Mouse (Mus musculus) bone marrow macrophage, adult 2 months (primary cell): ENCODE measurements around the gene Acvr1b. TPM values are rescaled to one million over a fixed set of nuclear protein-coding genes. Genes with fewer than 3 reads are reported as not detected.

Source experiments
- H3K27ac ChIP-seq: 2 replicates; pipeline ENCODE4 v1.5.1; 2012; ENCODE audit warnings: low read depth, low read length; ENCODE audit not compliant: insufficient read depth
- H3K4me1 ChIP-seq: 2 replicates; pipeline ENCODE4 v1.6.1; 2012; ENCODE audit warnings: low read length; ENCODE audit not compliant: control insufficient read depth, insufficient read depth
- H3K4me3 ChIP-seq: 2 replicates; pipeline ENCODE4 v1.5.1; 2012; ENCODE audit warnings: mild to moderate bottlenecking, low read length, moderate library complexity; ENCODE audit not compliant: insufficient read depth
- CTCF ChIP-seq: IDR thresholded peaks from 2 replicates; pipeline ENCODE4 v1.5.1; 2012; ENCODE audit warnings: low read depth, mild to moderate bottlenecking, low read length, moderate library complexity
- POLR2A ChIP-seq: IDR thresholded peaks from 2 replicates; pipeline ENCODE4 v1.6.1; 2012; ENCODE audit warnings: mild to moderate bottlenecking, low read depth, low read length, borderline replicate concordance
- polyA plus RNA-seq: library from polyadenylated mRNA; stranded (reverse); fragments of >200 nt; gene quantifications from 2 replicates; pipeline ENCODE4 v1.2.4, GENCODE M21; 2012; ENCODE audit not compliant: missing spikeins, insufficient read depth, insufficient read length

Gene Acvr1b
- polyA plus RNA-seq, 1 experiment, result 22.3 TPM

DNA sequence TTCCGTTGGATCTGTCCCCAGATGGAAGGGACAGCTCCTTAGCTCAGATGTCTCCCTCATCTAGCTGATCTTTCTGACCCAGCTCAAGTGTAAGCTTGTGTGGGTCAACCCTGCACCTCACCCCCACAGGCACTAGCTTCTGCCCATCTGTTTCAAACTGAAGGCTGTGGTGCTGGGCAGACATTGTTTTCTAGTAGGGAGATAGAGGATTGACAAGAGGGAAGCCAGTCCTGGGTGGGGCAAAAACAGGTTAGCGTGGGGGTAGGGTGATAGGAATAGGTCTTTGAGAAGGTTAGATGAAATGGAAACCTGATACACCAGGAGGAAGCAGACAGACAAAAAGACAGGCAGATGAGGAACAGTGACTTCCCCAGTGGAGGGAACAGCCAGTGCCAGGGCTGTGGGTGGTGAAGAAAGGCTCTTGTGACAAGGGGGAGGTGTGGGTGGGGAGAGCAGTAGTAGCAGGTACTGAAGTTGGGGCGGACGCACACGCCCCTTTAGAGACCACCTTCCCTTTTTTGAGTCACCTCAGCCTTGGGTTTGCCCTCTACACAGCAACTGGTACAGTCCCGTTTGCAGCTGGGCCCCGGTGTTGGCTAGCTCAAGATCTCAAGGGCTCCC lies 82.1 kb downstream of the Acvr1b start:
- Histone ChIP-seq H3K27ac (no peak overlapping the region), H3K4me1 (peaks cover 56% of the 10 kb centered on the region), H3K4me3 (no peak overlapping the region)
- TF ChIP-seq CTCF, result no peak
- TF ChIP-seq POLR2A, result no peak

DNA sequence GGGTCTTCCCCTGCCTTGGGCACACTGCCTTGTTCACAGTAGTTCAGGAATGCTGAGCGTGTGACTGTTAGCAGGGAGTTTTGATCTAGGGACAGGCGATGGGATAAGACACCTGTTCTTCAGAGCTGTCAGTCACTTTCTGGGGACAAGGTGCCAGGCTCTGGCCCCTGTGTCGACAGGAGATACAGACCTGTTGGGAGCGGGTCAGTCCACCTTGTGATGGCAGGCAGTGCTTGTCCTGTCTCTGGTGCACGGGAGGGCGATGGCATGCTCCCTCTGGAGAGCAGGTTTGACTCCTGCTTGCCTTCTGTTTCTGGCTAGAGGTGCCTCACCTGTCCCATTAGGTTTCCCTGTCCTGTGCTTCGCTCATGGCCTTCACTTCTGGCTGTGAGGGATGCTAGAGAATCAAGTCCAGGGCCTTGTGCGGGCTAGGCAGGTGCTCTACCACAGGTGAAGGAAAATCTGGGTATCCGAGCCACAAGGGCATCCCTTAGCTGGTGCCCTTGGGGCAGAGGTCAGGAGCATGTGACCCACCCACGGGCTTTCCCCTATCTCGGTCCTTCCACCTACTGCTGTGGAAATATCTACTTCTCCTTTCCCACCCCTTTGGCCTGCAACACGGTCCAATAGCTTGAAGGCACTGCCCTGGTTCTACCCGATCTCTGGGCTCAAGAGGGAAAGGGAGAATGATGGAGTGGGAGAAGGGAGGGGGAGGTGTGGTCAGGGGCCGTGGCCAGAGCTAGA lies 82.8 kb downstream of the Acvr1b start:
- H3K4me3 ChIP-seq, result no peak overlapping the region
- H3K4me1 ChIP-seq, result peaks cover 56% of the 10 kb centered on the region
- no peak overlapping the region for H3K27ac ChIP-seq
- TF ChIP-seq CTCF (no peak), POLR2A (no peak)

DNA sequence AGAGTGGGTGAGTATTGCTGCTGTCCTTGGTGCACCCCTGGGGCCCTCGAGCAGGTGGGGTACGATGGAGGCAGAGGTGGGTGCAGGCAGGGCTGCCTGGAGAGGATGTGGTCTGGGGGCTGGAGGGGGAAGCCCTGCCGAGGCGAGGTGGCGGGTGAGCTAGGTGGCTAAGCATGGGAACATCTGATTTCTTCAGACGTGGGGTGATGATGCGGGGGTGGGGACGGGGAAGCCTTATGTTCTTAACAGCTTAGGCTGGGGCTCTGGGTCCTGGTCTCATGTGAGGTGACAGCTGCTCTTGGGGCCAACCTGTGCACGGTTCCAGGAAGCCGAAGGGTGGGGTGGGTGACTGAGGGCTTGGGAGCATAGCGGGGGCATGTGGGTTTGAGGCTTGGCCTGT lies 84.6 kb downstream of the Acvr1b start:
- Histone ChIP-seq H3K4me1 (peaks cover 55% of the 10 kb centered on the region), H3K27ac (no peak overlapping the region), H3K4me3 (no peak overlapping the region)
- no peak for TF ChIP-seq CTCF

DNA sequence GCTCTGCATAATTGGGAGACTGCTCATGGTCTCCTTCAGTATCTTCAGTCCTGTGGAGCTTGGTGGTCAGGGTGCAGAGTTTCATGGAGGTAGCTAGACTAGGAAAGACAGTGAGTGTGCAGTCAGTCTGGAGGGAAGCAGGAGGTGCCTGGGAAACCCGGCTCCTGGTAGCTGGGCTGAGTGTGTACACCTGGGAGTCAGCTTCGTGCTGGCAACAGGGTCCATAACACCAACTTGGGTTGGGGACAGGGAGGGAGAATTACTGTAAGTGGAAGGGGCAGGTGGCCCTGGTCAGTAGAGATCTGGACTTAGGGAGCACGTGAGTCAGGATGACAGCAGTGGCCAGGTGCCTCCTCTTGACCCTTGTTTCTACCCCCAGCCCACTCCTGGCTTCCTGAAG lies 86.1 kb downstream of the Acvr1b start:
- H3K4me3 ChIP-seq, result no peak overlapping the region
- H3K27ac ChIP-seq, result no peak overlapping the region

DNA sequence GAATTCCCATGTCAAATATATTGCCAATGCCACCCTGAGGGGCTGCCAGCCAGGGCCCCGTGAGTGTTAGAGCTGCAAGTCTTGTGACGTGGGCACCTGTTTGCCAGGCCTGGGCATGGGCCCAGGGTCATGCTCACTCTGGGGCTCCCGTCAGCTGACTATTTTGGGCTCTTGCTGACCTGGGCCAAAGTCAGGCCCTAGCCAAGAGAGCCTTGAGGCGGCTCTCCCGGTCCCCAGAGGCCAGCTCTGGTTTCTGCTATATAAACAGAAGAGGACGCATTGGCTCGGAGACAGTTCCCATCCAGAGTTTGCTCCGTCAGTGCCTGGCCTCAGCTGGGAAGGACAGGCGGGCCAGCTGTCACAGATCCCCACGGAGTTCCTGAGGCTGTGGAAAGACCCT lies 86.5 kb downstream of the Acvr1b start:
- Histone ChIP-seq H3K4me3 (no peak overlapping the region), H3K27ac (no peak overlapping the region), H3K4me1 (peaks cover 55% of the 10 kb centered on the region)
- TF ChIP-seq CTCF (no peak), POLR2A (no peak)

More for the DNA sequence above, 86.1 kb downstream of the Acvr1b start:
- TF ChIP-seq POLR2A, result no peak
- TF ChIP-seq CTCF, result no peak
- peaks cover 57% of the 10 kb centered on the region for H3K4me1 ChIP-seq

DNA sequence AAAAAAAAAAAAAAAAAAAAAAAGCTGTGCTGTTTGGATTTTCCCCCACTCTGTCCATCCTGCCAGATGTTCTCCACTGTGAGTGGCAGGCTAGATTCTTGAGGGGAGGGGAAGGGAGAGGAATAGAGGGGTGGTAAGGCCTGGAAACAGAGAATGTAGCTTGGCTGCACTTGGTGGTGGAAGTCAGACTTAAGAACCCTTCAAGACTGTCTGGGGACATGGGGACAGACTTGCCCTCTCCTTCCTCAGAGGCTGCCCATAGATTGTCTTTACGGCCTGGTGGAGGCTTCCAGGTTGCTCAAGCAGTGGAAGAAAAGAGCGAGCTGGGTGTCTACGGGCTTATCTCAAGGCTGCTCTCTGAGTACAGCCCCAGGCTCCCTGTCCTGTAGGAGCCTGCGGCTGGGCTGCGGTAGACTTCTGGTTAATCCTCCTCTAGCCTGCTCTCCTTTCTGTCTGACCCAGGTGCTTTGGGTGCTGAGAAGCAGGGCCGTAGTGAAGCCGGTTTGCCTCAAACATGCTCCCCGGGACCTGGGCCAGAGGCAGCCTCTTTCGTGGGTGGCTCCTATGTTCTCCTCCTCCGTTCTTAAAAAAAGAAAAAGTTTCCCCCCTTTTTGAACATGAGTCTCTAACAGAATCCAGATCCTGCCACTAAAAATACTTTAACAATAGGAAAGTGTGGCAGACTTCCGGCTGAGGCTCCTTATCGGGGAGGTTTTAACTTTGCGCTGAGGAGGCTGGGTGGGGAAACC lies 87.2 kb downstream of the Acvr1b start:
- H3K27ac ChIP-seq, result no peak overlapping the region
- no peak overlapping the region for H3K4me3 ChIP-seq
- TF ChIP-seq CTCF (no peak), POLR2A (no peak)
- H3K4me1 ChIP-seq, result peaks cover 55% of the 10 kb centered on the region

DNA sequence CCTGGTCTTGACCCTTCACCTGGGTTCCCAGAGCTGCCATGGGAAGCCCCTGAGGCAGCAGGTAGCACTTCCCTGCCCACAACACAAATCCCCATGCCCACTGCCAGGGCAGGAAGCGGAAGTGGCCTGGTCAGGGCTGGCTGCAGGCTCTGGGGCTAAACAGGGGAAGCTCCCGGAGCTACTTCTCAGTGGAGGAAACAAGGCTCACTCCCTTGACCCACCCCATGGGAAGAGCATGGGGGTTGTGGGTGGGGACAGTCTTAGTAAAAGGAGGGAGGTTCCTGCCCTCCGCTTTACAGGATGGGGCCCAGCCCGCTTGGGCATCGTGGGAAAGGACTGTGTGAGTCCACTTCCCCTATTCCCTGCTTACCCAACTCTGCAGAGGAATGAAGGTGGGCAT lies 88.6 kb downstream of the Acvr1b start:
- TF ChIP-seq CTCF (no peak), POLR2A (no peak)
- Histone ChIP-seq H3K4me1 (peaks cover 44% of the 10 kb centered on the region), H3K4me3 (no peak overlapping the region), H3K27ac (peak overlapping the region; percentile 64)

Other genes with a start within 250 kb of the Acvr1b start
- not detected in 2 replicates for gene Gm47841, start 126.7 kb upstream of the Acvr1b start, polyA plus RNA-seq
- 2.8 and 2.9 TPM in 2 replicates for gene Fignl2, start 95.5 kb upstream of the Acvr1b start, polyA plus RNA-seq
- not detected in 2 replicates for gene Ankrd33, start 58.3 kb upstream of the Acvr1b start, polyA plus RNA-seq
- 26.6 and 29.8 TPM in 2 replicates for gene Acvrl1, start 45.5 kb upstream of the Acvr1b start, polyA plus RNA-seq
- gene Grasp, start 50.1 kb downstream of the Acvr1b start, polyA plus RNA-seq, result 0.40 TPM in 1 of 2 replicates, not detected in the other
- gene Nr4a1, start 80.2 kb downstream of the Acvr1b start, polyA plus RNA-seq, result 8.8 and 8.9 TPM in 2 replicates
- 36.4 and 39.1 TPM in 2 replicates for gene Atg101, start 110.2 kb downstream of the Acvr1b start, polyA plus RNA-seq
- not detected in 2 replicates for gene 6030408B16Rik, start 119.1 kb downstream of the Acvr1b start, polyA plus RNA-seq
- gene Krt80, start 196.1 kb downstream of the Acvr1b start, polyA plus RNA-seq, result 14.8 and 15.6 TPM in 2 replicates
- gene Krt7, start 237.0 kb downstream of the Acvr1b start, polyA plus RNA-seq, result 0.48 TPM in 1 of 2 replicates, not detected in the other